Mouse (Mus musculus): Measurements from ENCODE around the gene Dnajc9.
A peak's percentile ranks its signal among the peaks of the same experiment; 100 is the strongest.

Gene Dnajc9

DNA sequence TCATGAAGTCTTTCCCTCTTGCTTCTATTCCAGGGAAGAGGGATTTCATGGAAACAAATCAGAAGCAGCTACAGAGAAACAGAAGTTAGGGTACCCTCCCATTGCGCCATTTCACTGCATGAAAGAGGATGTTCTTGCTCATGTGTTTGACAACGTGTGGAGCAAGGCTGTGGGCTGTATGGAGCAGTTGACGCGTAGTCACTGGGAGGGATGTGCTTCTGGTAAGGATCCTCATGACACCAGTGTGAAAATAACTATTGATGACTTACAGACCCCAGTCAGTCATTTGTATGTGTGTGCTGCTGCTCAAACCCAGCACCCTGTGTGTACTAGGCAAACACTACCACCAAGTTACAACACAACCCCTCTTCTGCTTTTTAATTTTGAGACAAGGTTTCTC lies 25.5 kb downstream of the Dnajc9 start:
- no peak for DNase-seq (ENCODE audit: low spot score in 2 of 2)

DNA sequence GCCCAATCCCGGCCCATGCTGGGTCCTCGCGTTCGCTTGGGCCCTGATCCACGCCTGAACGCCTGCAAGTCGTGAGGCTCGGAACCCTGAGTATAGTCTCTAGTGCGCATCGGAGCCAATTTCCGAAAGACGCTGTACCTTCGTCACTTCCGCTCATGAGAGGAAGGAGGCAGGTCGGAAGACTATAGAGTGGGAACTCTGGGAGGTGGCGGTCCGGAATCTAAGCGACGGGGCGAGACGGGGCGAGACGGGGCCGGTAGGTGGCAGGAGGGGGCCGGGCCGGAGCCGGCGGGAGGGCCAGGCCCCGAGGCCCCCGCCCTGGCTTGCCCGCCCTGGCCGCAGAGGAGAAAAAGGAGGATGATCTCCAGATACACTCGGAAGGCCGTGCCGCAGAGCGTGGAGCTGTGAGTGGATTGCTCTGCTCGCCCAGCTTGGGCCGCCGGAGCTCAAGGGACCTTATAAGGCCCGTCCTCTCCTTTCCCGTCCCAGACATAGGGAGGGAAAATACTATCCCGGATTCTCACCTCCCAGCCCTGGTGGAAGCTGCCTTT lies 40.6 kb downstream of the Dnajc9 start, which contains the start of the genes Ecd and Fam149b:
Ecd (minus strand) TSS at position 131 of the 551 bp plus-strand sequence.
Fam149b (plus strand) TSS at position 172 of the 551 bp plus-strand sequence.
- DNase-seq (ENCODE audit: low spot score in 2 of 2) = peak; percentile 94 to 96

DNA sequence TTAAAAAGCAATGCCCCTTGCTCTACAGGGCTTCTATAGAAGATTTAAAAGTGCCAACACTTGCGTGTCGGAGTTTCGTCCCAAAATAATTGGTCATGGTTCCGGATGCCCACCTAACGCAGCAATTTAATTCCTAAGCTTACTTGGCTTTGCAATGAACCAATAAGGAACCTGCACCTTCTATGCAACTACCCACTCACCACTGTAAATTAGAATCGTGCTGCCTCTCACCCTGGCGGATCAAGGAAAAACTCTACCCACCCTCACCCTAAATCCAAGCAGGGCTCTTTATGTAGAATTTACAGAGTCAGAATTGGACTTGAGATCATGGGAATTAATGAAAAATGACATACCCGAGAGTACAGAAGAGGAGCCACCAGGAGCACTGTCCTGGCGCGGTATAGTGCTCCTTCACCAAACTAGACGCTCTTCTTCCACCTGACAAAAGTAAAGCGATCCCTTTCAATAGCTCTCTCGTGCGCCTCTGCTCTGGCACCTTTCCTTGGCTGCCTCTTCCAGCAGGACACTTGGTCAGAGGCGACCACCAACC lies 41.2 kb downstream of the Dnajc9 start:
- no peak for DNase-seq (ENCODE audit: low spot score in 2 of 2)

DNA sequence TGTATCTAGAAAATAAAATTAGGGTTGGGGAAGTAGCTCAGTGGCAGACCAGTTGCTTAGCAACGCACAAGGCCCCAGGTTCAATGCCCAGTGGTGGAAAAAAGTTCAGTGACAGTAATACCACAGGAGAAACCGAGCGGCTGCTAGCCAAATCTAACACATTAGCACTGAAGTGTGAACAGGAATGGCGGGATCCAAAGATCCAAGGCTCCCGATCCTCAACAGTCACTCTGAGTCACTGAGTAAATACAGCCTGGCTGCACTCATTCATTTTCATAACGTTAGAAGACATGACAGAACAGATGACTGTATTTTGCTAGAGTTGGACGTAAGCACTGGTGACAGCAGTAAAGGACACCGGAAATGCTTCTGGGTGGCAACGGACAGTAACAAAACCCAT lies 42.8 kb downstream of the Dnajc9 start:
- no peak for DNase-seq (ENCODE audit: low spot score in 2 of 2)

DNA sequence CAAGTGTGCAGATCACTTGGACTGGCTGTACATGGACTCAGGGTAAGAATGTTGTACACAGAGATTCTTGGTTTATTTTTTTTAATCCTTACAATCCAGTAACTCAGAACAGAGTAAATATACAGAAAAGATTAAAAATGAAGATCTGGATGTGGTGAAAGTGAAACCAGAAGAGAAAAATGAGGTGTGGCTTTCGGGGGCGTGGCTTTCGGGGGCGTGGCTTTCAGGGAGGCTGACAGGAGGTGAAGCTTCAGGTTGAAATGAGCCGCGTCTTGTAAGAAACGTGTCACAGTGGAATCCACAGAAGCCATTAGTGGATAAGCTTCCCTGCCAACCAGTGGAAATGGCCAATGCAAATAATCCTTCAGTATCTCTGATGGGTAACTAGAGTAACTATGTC lies 47.8 kb downstream of the Dnajc9 start:
- DNase-seq (ENCODE audit: low spot score in 2 of 2) = no peak

DNA sequence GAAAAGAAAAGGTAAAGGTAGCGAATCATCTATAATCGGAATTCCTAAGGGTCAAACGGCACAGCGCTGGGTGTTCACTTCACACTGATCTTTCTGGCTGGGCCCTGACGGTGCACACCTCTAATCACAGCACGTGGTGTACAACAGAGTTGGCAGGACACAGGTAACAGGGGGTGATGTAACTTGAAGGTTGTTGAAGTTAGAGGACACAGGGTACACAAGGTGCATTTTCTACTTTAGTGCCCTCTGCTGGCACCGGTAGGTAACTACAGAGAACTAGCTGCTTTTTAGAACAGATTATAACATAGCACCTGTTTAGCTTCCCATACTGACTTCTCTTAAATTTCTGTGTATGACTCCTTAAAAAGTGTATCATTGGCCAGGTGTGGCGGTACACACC lies 48.6 kb downstream of the Dnajc9 start:
- no peak for DNase-seq (ENCODE audit: low spot score in 2 of 2)

DNA sequence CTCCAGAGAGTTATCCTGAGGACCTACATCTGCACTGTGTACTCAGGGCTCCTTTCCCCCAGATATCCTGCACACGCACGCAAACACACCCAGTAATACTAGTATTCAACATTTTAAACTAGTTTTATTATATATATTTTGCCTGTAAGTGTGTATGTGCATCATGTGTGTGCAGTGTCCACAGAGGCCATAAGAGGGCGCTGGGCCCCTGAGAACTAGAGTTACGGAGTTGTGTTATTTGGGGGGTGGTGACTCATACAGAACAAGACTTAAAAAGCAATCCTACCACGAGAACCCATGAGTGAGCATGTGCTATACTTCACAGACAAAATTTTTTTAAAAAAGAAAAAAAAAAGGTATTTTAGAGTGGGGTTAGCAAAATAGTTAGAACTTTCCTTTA lies 49.3 kb downstream of the Dnajc9 start:
- DNase-seq (ENCODE audit: low spot score in 2 of 2) = no peak

Data from frontal cortex, postnatal 36 days (tissue).